Mouse (Mus musculus) erythroblast, embryonic 14.5 days (primary cell): ENCODE results near the gene Cnot10.

Source experiments
- GATA1 ChIP-seq: IDR thresholded peaks from 2 replicates; pipeline ENCODE4 v1.6.1; 2012; ENCODE audit warnings: low read length, inconsistent platforms, mixed read lengths
- TAL1 ChIP-seq: IDR thresholded peaks from 3 replicates; pipeline ENCODE4 v1.6.1; 2012; ENCODE audit warnings: low read length, inconsistent platforms, mixed read lengths

DNA sequence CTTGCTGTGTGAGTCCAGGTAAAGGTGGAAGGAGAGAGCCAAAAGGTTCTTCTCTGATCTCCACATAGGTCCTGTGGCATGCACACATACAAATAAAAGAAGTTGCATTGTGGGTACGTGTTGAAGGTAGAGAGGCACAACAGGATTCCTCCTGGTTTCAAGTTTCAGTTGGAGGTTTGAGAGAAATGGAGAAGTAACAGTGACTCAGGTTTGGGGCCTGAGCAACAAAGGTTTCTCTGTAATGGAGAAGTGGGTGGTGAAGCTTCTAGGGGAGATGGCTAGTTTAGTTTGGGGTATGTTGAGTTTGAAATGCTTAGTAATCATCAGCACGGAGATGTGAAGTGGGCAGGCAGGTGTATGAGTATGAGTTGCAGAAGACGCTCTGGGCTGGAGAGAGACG is 42.2 kb upstream of the Cnot10 start:
- TF ChIP-seq TAL1, result no peak
- TF ChIP-seq GATA1, result no peak
